Mouse (Mus musculus) liver, postnatal 0 days (tissue): ENCODE measurements around the gene Pafah1b1.

Experiments used
- CTCF ChIP-seq: sonication (generic); IDR thresholded peaks from 2 replicates; pipeline ENCODE4 v1.5.1; 2016; ENCODE audit warnings: antibody characterized with exemption, low read depth
- EP300 ChIP-seq: IDR thresholded peaks from 2 replicates; pipeline ENCODE4 v1.6.1; 2016; ENCODE audit warnings: antibody characterized with exemption, low read depth, mild to moderate bottlenecking

GRCm38 (mm10) chr11:74631880-74632789 is 92.3 kb downstream of the Pafah1b1 start:
- TF ChIP-seq CTCF (no peak), EP300 (no peak)
